Mouse (Mus musculus) lung, adult 2 months (tissue): Measurements from ENCODE around the gene Plppr2.

Experiments
- CTCF ChIP-seq: fragments of 200-500 bp; IDR thresholded peaks from 2 replicates; pipeline ENCODE4 v1.5.1; 2011; ENCODE audit warnings: mild to moderate bottlenecking, low read length, control low read depth; ENCODE audit not compliant: insufficient read depth
- POLR2A ChIP-seq: fragments of 200-500 bp; IDR thresholded peaks from 2 replicates; pipeline ENCODE4 v1.6.1; 2011; ENCODE audit warnings: low read depth, mild to moderate bottlenecking, control low read depth, low read length, borderline replicate concordance; ENCODE audit errors: extremely low read depth

DNA sequence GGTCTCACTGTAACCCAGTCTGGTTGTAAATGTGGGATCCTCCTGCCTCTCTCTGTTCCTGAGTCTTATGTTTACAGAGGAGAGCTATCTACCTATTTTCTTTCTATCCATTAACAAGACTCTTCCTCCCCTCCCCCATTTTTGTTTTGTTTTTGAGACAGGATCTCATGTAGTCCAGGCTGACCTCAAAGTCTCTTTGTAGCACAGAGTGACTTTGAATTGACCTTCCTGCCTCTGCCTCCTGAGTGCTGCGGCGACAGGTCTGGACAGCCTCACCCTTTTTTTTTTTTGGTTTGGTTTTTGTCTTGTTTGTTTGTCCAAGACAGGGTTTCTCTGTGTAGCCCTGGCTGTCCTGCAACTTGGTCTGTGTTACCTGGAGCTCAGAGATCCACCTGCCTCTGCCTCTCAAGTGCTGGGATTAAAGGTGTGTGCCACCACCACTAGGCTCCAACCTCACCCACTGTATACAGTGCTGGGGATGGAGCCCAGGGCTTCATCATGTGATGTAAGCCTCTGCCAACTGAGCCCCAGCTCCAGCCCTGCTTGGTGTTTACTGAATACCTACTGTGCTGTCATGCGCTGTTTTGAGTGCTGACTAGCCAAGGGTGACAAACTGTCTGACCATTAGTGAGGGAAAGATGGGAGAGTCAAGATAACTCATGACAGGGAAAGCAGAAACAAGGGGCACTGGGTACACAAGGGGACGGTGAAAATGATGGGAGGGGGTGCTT is 41.7 kb downstream of the Plppr2 start:
- no peak for TF ChIP-seq CTCF
- no peak for TF ChIP-seq POLR2A
